Mouse (Mus musculus) frontal cortex, adult 2 months (tissue): ENCODE results near the gene Kirrel3. TPM values are rescaled to one million over a fixed set of nuclear protein-coding genes. Genes with fewer than 3 reads are reported as not detected.

ENCODE experiments used
- DNase-seq, 2 experiments: peaks; one replicate each; pipeline ENCODE4 v3.0.0; 2022; ENCODE audit warnings: low spot score in 1 of 2; ENCODE audit errors: extremely low spot score in 1 of 2
- polyA plus RNA-seq: library from polyadenylated mRNA; depleted of rRNA; stranded (reverse); fragments of >200 nt; gene quantifications from 2 replicates; pipeline ENCODE4 v1.2.3, GENCODE M21; 2012

The Kirrel3 gene
- polyA plus RNA-seq, 1 experiment: 38.4 TPM

- peak in 1 of 2 experiments; percentile 50 for DNase-seq
Measured at GRCm38 (mm10) chr9:34995660-34996378, 510.1 kb downstream of the Kirrel3 start.

GRCm38 (mm10) chr9:34997880-34998865 is 512.5 kb downstream of the Kirrel3 start:
- DNase-seq: no peak

GRCm38 (mm10) chr9:35004113-35004512 is 518.4 kb downstream of the Kirrel3 start:
- DNase-seq: no peak

GRCm38 (mm10) chr9:35007697-35008341 is 522.1 kb downstream of the Kirrel3 start:
- DNase-seq: no peak

GRCm38 (mm10) chr9:35016762-35017161 is 531.1 kb downstream of the Kirrel3 start:
- peak in 1 of 2 experiments; percentile 31 for DNase-seq

- DNase-seq: peak; percentile 66 to 79
Measured at GRCm38 (mm10) chr9:35017563-35017962, 531.9 kb downstream of the Kirrel3 start.

- peak in 1 of 2 experiments; percentile 15 for DNase-seq
Measured at GRCm38 (mm10) chr9:35018056-35018455, 532.4 kb downstream of the Kirrel3 start.

GRCm38 (mm10) chr9:35019372-35019771 is 533.7 kb downstream of the Kirrel3 start:
- DNase-seq: peak; percentile 67 to 94

GRCm38 (mm10) chr9:35020015-35020653 is 534.4 kb downstream of the Kirrel3 start:
- DNase-seq: no peak

GRCm38 (mm10) chr9:35021744-35022143 is 536.0 kb downstream of the Kirrel3 start:
- no peak for DNase-seq

GRCm38 (mm10) chr9:35024591-35025496 is 539.1 kb downstream of the Kirrel3 start:
- no peak for DNase-seq

GRCm38 (mm10) chr9:35026311-35026710 is 540.6 kb downstream of the Kirrel3 start:
- no peak for DNase-seq

GRCm38 (mm10) chr9:35026897-35027311 is 541.2 kb downstream of the Kirrel3 start:
- DNase-seq: peak in 1 of 2 experiments; percentile 41

- DNase-seq: no peak
Measured at GRCm38 (mm10) chr9:35027382-35027997, 541.8 kb downstream of the Kirrel3 start.

- peak in 1 of 2 experiments; percentile 45 for DNase-seq
Measured at GRCm38 (mm10) chr9:35030823-35031222, 545.1 kb downstream of the Kirrel3 start.

GRCm38 (mm10) chr9:35032457-35032856 is 546.8 kb downstream of the Kirrel3 start:
- no peak for DNase-seq

GRCm38 (mm10) chr9:35035074-35035473 is 549.4 kb downstream of the Kirrel3 start:
- no peak for DNase-seq

- peak in 1 of 2 experiments; percentile 29 for DNase-seq
Measured at GRCm38 (mm10) chr9:35038922-35039586, 553.4 kb downstream of the Kirrel3 start.
